Mouse (Mus musculus): ENCODE measurements around the gene Ghrl. TPM values are rescaled to one million over a fixed set of nuclear protein-coding genes. Genes with fewer than 3 reads are reported as not detected.

Ghrl gene
- polyA plus RNA-seq (2017; shearing (Covaris generic)): 1.5 TPM

DNA sequence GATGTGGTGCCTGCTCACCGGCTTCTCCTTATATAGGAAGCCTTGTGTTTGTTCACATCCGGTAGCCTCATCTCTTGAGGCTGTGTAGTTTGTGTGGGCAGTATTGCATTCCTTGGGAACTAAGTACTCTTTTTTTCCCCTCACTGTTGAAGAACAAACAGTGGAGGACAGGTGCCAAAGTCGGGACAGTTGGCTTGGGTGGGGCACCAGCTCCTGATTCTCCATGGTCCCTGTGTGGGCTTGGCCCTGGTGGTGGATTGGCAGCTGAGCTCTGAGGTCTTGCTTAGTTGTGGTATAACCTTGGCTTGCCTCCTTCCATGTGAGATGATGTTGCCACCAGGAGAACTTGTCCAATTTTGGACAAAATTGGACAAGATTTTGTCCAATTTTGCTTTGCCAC, at the start of gene Ghrl:
Gene Ghrl, minus strand, starts transcription at position 3 of the 400 bp plus-strand sequence.

DNA sequence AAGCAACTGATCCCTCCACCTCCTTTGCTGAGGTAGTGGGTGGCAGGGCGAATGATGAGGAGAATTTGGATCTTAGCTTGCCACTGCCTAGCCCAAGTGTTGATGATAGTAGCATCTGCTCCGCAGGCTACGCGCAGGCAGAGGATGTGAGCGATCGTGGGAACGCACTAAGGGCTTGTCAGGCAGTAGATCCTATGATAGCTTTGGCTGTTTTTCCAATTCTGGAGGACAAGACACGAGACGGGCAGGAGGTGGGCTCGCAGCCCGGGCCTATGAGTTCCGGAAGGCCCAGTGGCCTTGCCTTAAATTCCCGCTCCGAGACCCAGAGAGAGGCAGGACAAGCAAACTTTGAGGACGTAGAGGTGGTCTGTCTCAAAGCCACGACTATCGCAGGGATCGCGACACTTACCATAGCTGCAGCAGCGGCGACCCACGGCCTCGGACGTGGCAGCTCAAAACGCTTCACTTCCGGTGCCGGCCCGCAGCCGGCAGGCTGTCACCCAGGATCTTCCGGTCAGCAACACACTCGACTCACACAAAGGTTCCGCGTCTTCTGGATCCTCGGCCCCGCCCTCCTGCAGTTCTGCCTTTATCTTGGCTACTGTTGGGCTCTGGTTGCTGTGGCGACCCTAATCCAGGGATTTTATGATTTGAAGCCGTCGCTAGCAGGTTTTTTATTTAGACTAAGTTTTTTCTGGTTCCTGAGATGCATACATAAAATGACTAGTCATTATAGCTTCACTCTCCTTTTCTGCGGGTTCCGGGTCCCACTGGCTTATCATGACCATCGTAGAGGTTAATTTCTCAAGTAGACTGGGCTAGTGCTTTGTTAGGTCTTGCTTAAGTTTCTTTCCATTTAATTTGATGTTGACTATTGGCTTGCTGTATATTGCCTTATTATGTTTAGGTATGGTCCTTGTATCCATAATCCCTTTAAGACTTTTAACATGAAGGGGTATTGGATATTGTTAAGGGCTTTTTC, 20.8 kb upstream of the Ghrl start, which contains the start of gene Sec13:
Gene Sec13, minus strand, starts transcription at position 508 of the 982 bp plus-strand sequence.

DNA sequence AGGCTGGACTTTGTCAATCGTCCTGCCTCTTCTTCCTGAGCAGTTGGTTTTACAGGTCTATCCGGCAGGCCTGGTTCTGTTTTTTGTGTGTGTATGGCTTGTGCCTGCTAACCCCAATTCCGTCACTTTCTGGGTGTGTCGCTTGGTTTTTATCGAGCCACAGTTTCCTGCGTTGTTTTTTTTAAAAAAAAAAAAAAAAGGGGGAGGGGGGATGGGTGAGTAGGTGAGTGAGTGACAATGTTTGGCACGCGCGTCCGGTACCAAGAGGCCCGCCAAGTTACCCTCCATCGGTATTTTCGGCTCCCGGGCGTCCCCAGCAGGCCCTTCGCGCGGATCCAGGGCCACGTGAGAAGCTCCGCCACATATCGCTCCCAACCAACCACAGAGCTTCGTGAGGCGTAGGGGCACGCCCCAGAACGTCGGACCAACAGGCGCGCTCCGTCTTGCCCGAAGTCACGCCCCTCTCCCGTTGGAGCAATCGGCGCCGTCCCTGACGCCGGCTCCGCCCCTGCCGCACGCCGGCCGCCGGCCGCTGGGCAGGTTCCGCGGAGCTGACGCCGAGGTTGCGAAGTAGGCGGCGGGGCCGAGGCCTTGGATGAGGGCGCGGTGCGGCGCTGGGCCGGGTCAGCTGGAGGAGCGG, 23.0 kb downstream of the Ghrl start, which contains the start of gene Tatdn2:
Gene Tatdn2, plus strand, starts transcription at position 469 of the 640 bp plus-strand sequence.

Other genes with a start within 250 kb of the Ghrl start
- gene Il17rc, start 248.5 kb downstream of the Ghrl start, polyA plus RNA-seq (2017; shearing (Covaris generic)): 0.28 TPM
- 4.1 TPM for gene Creld1, start 236.6 kb downstream of the Ghrl start, polyA plus RNA-seq (2017; shearing (Covaris generic))
- not detected for gene Prrt3, start 217.9 kb downstream of the Ghrl start, polyA plus RNA-seq (2017; shearing (Covaris generic))
- gene Emc3, start 188.2 kb downstream of the Ghrl start, polyA plus RNA-seq (2017; shearing (Covaris generic)): 93.5 TPM
- gene Fancd2, start 188.2 kb downstream of the Ghrl start, polyA plus RNA-seq (2017; shearing (Covaris generic)): 1.3 TPM
- gene Fancd2os, start 119.2 kb downstream of the Ghrl start, polyA plus RNA-seq (2017; shearing (Covaris generic)): not detected
- 134 TPM for gene Brk1, start 115.1 kb downstream of the Ghrl start, polyA plus RNA-seq (2017; shearing (Covaris generic))
- gene Vhl, start 95.9 kb downstream of the Ghrl start, polyA plus RNA-seq (2017; shearing (Covaris generic)): 26.7 TPM
- 170 TPM for gene Irak2, start 81.4 kb downstream of the Ghrl start, polyA plus RNA-seq (2017; shearing (Covaris generic))
- gene Tatdn2, start 22.8 kb downstream of the Ghrl start, polyA plus RNA-seq (2017; shearing (Covaris generic)): 24.6 TPM
- gene Sec13, start 20.9 kb upstream of the Ghrl start, polyA plus RNA-seq (2017; shearing (Covaris generic)): 137 TPM